Mouse (Mus musculus) gastrocnemius, postnatal 36 days (tissue): Measurements from ENCODE around the gene Rnf157. TPM values are rescaled to one million over a fixed set of nuclear protein-coding genes. Genes with fewer than 3 reads are reported as not detected.
"Not testable (repeated sequence)": the region's sequence is repeated elsewhere in the genome, so short reads cannot be mapped to it uniquely, and the experiment has no call there.

Experiments used
- DNase-seq, 2 experiments: peaks; one replicate each; pipeline ENCODE4 v3.0.0; 2022
- intact Hi-C: fragments of 180-260 bp; cut with DNase I; formaldehyde crosslinking; loops from one replicate; pipeline ENCODE4 v1.15.1; 2025
- total RNA-seq, 2 experiments: library from RNA; stranded (reverse); gene quantifications; 2 replicates each; pipeline ENCODE4 v1.2.3; 2021

Rnf157 gene
- total RNA-seq, 2 experiments from 2014 or later = 23.0 to 24.5 TPM

- intact Hi-C loops = loop anchor here (5.0 kb wide), 1 partner anchor 53 kb away; no protein-coding TSS in a partner anchor
- DNase-seq = peak in 1 of 2 experiments; percentile 38
These were observed 23.9 kb downstream of the Rnf157 start for GRCm38 (mm10) chr11:116388841-116389480.

DNA sequence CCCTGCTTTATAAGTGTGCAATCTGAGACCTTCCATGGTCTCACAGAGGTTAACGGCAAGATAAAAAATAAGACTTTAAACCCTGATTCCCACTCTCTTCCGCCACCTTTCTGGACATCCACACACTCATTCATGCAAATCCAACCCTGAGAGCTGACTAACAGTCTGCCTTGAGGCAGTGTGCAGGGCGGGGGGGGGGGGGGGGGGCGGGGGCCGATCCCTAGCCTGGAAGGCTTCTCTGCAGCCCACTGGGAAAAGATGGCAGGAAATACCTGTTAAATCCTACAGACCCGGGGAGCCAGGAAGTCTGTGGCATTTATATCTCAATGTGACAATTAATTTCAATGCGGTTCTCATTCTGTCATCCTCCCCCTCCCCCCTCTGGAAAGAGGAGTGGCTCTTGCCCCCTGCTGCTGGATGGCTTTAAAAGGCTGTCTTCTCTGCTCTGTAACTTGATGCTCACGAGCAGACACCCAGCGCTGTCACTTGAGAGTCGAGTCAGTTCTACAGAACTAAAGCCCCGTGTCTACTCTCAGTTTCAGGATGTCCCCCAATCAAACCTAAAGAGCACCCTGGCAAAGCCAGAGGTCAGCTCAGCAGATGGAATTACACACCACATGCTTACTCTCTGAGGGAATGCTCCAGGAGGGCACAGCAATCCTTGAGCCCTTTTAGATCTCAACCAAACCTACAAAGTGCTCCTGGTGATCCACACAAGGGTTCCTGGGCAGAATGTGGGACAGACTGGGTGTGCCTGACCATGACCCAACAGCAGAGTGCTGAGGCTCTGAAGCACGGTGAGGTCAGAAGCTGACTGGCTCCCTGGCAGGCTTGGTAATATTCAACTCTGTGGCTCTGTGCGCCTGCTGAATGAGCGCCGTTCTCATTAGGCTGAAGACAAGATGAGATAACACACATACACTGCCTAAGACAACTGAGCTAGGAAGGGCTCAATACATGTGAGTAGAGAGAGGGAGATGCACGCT lies 25.5 kb downstream of the Rnf157 start:
- DNase-seq = peak; percentile 17 to 35
- intact Hi-C loops = loop anchor here (5.0 kb wide), 1 partner anchor 55 kb away; no protein-coding TSS in a partner anchor

- no peak for DNase-seq
- intact Hi-C loops = loop anchor here (5.0 kb wide), 1 partner anchor 56 kb away; no protein-coding TSS in a partner anchor
These were observed 26.8 kb downstream of the Rnf157 start for GRCm38 (mm10) chr11:116385999-116386398.

- peak in 1 of 2 experiments; percentile 23 for DNase-seq
- intact Hi-C loops = no loop called here
These were observed 28.7 kb downstream of the Rnf157 start for GRCm38 (mm10) chr11:116384171-116384570.

DNA sequence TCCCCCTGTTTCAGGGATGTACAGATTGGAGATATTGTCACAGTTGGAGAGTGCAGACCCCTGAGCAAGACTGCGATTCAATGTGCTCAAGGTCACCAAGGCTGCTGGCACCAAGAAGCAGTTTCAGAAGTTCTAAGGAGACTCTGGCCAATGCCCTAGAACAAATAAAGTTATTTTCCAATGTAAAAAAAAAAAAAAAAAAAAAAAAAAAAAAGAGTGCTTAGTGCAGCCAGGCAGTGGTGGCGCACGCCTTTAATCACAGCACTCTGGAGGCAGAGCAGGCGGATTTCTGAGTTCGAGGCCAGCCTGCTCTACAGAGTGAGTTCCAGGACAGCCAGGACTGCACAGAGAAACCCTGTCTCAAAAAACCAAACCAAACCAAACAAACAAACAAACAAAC lies 29.8 kb downstream of the Rnf157 start:
- DNase-seq, intact Hi-C loops: not testable (repeated sequence)

- DNase-seq = no peak
- intact Hi-C loops = no loop called here
These were observed 32.1 kb downstream of the Rnf157 start for GRCm38 (mm10) chr11:116380767-116381166.

DNA sequence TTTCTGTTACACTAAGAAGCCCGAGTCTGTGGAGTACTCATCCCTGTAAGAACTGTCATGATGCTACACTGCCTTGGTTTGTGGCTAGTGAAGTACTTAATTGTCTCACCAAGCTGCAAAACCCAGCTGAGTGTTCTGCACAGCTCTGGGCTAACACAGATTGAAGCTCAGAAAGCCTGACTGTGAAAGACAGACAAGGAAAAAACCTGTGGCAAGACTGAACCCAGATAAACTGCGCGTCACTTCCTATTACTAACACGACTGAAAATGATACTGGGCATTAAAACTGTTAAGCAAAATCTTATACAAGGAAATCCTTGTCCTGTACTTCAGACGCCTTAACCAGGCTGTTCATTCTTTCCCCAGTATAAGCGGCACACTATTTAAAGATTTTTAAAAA lies 33.3 kb downstream of the Rnf157 start:
- intact Hi-C loops = no loop called here
- DNase-seq = no peak

DNA sequence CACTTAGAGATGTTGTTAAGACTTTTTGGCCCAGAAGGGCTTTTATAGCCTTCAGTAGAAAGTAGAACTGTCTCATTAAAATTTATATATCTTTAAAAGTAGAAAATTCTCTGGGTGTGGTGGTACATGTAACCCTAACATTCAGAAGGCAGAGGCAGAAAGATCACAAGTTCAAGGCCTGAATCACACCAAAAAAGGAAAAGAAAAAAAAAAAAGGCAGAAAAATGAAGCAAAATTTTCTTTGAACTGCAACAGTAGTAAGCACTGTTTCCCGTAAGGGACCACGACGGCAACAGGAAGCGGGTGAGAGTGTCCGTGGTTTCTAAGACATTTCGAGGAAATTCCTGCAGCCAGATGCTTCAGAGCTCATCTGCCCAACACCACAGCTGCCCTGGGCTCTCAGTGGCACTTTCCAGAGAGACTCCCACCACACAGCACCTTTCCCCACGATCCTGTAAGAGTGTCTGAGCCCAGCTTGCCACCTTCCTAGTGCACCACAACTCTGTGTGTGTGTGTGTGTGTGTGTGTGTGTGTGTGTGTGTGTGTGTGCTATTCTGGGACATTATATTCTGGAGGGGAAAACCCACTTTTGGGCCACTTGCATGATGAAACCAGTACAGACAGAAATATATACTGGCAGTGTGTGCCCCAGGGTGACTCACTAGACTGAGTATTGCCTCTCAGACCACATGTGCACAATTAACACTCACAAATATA lies 35.7 kb downstream of the Rnf157 start:
- DNase-seq = no peak
- intact Hi-C loops = no loop called here

DNA sequence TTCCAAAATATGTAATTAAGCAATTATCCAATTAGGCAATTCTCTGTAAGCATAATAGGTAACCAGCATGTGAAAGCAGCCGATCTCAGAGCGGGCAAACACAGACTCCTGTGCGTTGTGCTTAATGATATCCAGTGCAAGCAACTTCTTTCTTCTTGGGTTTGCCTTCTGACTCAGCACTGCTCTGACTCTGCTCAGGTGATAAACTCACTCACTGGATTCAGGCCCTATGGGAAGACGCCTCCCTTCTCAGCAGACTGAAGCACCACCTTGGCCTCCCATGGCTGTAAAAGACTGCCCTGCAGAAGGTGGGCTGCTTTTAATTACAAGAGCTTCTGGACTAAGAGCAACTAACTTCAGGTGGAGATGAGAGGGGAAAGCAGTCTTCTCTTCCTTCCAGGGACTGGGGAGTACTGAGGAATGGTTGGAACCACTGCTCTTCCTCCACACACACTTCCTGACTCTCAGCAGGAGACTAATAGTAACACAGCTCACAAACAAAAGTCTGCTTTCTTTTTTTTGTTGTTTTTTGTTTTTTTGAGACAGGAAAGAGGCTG lies 40.9 kb downstream of the Rnf157 start:
- DNase-seq = no peak
- intact Hi-C loops = no loop called here

DNA sequence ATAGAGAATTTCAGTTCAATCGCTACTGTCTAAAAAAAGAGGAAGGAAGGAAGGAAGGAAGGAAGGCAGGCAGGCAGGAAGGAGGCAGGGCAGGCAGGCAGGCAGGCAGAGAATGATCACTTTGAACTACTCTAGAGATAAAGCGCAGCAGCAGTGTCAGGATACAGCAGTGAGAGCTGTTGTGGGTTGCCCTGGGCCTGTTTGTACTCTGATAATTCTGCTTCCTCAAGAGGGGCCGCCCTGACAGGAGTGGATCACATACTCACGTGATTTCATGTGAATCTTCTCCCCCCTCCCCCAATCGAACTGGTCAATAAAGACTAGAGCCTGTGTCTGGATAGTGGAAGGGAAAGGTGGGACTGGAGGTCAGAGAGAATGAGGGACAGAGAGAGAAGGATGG lies 43.2 kb downstream of the Rnf157 start:
- intact Hi-C loops = loop anchor here (2.0 kb wide), 1 partner anchor 51 kb away; no protein-coding TSS in a partner anchor
- DNase-seq = no peak

DNA sequence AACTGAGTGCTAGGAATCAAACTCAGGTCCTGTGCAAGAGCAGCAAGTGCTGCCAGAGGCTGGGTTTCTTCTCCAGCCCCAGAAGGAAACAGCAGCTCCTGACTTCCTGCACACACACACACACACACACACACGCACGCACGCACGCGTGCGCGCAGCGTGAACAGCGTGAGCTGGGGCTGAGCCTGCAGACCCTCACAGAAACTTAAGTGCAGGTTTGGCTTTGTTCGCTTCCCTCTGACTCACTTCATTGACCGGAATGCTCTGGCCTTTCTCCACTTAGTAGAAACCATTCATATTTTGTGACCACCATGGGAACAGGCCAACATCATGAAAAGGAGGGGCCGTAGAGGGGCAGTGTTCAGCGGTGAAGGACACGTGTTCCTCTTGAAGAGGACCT lies 43.8 kb downstream of the Rnf157 start:
- intact Hi-C loops = loop anchor here (2.0 kb wide), 1 partner anchor 50 kb away; no protein-coding TSS in a partner anchor

GRCm38 (mm10) chr11:116368116-116368515 lies 44.7 kb downstream of the Rnf157 start:
- peak; percentile 72 to 73 for DNase-seq
- intact Hi-C loops = loop anchor here (2.0 kb wide), 1 partner anchor 49 kb away; no protein-coding TSS in a partner anchor

More for the DNA sequence above, 43.8 kb downstream of the Rnf157 start:
- no peak for DNase-seq

DNA sequence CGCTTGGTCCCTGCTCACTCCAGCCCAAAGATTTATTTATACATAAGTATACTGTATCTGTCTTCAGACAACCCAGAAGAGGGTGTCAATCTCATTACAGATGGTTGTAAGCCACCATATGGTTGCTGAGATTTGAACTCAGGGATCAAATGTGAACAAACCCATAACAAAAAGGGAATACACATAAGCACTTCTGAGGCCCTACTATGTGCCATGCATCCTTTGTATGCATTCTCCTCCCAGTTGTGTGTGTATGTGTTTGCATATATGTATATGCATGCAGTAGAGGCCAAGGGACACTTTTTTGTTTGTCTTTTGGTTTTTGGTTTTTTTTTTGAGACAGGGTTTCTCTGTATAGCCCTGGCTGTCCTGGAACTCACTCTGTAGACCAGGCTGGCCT lies 46.2 kb downstream of the Rnf157 start:
- DNase-seq = no peak
- intact Hi-C loops = no loop called here

DNA sequence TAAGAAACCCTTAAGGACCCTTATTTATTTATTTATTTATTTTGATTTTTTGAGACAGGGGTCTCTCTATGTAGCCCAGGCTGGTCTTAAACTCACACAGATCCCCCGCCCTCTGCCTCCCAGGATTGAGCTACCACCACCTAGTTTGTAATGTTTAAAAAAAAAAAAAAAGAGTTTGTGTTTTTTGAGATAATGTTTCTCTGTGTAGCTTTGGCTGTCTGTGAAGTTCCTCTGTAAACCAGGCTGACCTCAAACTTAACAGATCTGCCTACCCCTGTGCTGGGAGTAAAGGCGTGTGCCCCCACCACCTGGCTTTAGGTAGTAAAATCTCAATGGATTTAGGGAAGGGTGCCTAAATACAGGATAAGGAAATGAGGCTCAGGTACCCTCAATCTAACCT lies 46.7 kb downstream of the Rnf157 start:
- intact Hi-C loops = no loop called here

DNA sequence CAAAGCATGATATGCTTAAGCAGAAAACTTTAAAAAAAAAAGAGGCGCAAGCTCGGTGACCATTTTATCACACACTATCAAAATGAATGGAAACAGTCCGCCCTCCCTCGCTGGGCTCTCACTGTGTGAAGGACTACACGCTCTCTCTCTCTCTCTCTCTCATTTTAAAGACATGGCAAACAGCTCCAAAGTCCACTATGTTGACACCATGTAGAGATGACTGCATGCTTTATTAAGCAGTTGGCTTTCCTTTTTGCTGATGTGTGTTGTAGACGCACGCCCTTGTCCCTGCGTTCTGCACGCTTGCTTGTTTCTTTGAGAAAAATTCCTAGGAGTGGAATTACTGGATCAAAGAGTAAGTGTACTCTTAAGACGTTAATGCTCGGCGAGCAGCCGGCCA lies 47.4 kb downstream of the Rnf157 start:
- intact Hi-C loops = no loop called here
- DNase-seq = no peak

More for the DNA sequence above, 46.7 kb downstream of the Rnf157 start:
- DNase-seq = no peak

DNA sequence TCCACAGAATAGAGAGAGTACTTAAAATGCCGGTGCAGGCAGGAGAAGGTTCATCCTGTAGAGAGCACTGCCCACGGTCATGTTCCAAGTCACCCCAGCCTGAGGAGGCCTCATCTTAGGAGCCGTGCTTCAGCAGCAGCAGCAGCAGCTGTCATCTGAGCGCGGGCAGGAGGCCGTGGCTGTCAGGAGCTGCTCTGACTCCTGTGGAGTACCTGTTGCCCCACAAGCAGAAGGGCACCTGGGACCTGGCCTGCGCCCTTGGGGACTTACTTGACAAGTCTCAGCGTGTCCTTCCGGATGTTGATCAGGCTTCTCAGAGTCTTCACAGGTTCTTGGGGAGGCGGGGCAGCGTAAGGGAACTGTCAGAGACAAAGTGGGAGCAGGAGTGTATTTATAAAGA lies 50.8 kb downstream of the Rnf157 start:
- DNase-seq = no peak
- intact Hi-C loops = no loop called here

- intact Hi-C loops = not testable (repeated sequence)
These were observed 51.9 kb downstream of the Rnf157 start for GRCm38 (mm10) chr11:116360915-116361314.

GRCm38 (mm10) chr11:116359652-116360051 lies 53.2 kb downstream of the Rnf157 start:
- no peak for DNase-seq
- intact Hi-C loops = no loop called here

More at GRCm38 (mm10) chr11:116360915-116361314, 51.9 kb downstream of the Rnf157 start:
- DNase-seq = not testable (repeated sequence)

GRCm38 (mm10) chr11:116358926-116359637 lies 53.8 kb downstream of the Rnf157 start:
- intact Hi-C loops = no loop called here
- DNase-seq = no peak
